ENCODE assay signal across 12 mouse cellular contexts in the genomic region with DNA sequence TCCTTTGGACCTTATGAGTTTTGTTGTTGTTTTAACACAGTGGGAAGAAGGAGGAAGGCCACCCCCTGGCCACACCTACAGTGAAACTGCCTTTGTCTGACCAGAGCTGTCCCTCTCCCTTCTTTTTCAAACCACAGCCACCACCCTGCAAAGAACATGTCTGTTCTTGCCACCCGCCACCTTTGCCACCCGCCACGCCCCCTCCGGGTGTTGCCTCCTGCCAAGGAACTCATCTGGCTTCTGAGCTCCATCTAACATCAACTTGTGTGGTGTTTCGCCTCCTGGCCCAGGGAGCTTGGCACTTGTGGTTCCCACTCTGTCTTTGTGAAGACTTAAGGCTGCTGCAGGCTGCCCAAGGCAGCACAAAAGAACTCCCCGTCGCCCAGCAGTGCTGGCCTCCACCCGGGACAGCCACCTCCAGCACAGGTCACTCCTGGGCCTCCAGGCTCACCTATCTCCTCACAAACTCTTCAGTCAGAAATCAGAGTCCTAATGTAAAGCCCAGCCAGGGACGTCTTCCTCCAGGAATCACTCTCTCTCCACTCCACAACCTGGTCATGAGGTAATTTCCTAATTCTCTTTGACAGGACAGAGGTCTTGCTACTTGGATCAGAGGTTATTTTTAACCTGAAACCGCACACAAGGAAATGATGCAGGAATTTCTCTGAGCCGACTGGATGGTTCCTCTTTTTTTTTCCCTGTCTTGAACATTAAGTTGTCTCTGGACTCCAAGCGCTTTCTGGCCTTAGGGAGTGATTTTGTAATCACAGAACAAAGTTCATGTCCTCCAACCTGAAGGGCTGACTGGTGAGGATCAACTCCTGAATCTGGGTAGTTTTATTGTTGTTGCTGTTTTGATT. TPM values are rescaled to one million over a fixed set of nuclear protein-coding genes. Genes with fewer than 3 reads are reported as not detected.
DNase-seq lines count a peak whose midpoint lies in the region; ATAC-seq and TF ChIP-seq lines count a peak whose summit lies in the region.
"Had no signal": no experiment of that assay in that cellular context is flagged by ENCODE, and none has a peak within 500 bp of the region (broad histone marks: within the 10 kb centered on the region; RNA-seq: fewer than 3 reads in every experiment).

No protein-coding gene starts in this region.

- no peak overlapping the region for H3K4me2 ChIP-seq in kidney, embryonic 14.5 days (replicated peaks; ENCODE audit: low read depth, low read length)
- H3K4me2 ChIP-seq: liver, embryonic 13.5 days had no signal

- no peak for TF ChIP-seq CTCF in gastrocnemius, adult 2 months (IDR thresholded peaks at IDR 0.05)

- H3K4me3 ChIP-seq in kidney, embryonic 14.5 days (ENCODE audit: low read length), result no peak overlapping the region
- no peak overlapping the region for H3K4me3 ChIP-seq in gastrocnemius, adult 2 months
- H3K4me3 ChIP-seq: liver, embryonic 13.5 days had no signal

- H3K9ac ChIP-seq in kidney, embryonic 14.5 days (ENCODE audit: low read depth, low read length), result no peak overlapping the region
- H3K9ac ChIP-seq: liver, embryonic 13.5 days had no signal

- no peak overlapping the region for H3K27ac ChIP-seq in kidney, embryonic 14.5 days (ENCODE audit: low read depth, low read length)
- H3K27ac ChIP-seq in gastrocnemius, adult 2 months, result no peak overlapping the region
- H3K27ac ChIP-seq: liver, embryonic 13.5 days had no signal

- intact Hi-C loops in gastrocnemius, adult 2 months (cut with DNase I), result no loop called here

- DNase-seq in adrenal gland, adult 2 months, result peak; percentile 12
- DNase-seq in adrenal gland, postnatal 4 days (ENCODE audit: low spot score in 2 of 2), result no peak
- DNase-seq in kidney, adult 18-20 months, result peak; percentile 22
- peak; percentile 9 for DNase-seq in MEL-GATA-1-ER (ENCODE audit: extremely low read depth, low read depth)
- DNase-seq in gastrocnemius, adult 2 months, result no peak
- no peak for DNase-seq in left cerebral cortex, adult 8-10 months (ENCODE audit: low spot score in 2 of 2)
- DNase-seq: cerebellum, postnatal 10 days; liver, embryonic 13.5 days had no signal

- no peaks in the 10 kb centered on the region for H3K27me3 ChIP-seq in kidney, embryonic 14.5 days (ENCODE audit: control insufficient read depth, insufficient read depth, low read length)

- H3K9me3 ChIP-seq in kidney, embryonic 14.5 days (ENCODE audit: control insufficient read depth, low read length), result no peaks in the 10 kb centered on the region
- H3K9me3 ChIP-seq: liver, embryonic 13.5 days had no signal

- peaks cover 4% of the 10 kb centered on the region; the same call in 1 of the 2 replicates for H3K4me1 ChIP-seq in kidney, embryonic 14.5 days (ENCODE audit: control insufficient read depth, insufficient read depth, low read length)

- no peak for ATAC-seq in kidney, embryonic 14.5 days (ENCODE audit: low FRiP score, low TSS enrichment)
- peak; percentile 77 for ATAC-seq in megakaryocyte, adult 5-6 weeks (ENCODE audit: poor library complexity, severe bottlenecking)
- ATAC-seq: midbrain, embryonic 16.5 days; Patski had no signal

- 71% methylated on average over 12 of the region's 12 CpGs for WGBS in kidney, embryonic 14.5 days

- H3K36me3 ChIP-seq in kidney, embryonic 14.5 days (ENCODE audit: control insufficient read depth, insufficient read depth, low read length), result no peaks in the 10 kb centered on the region
- H3K36me3 ChIP-seq: liver, embryonic 13.5 days had no signal

RNA-seq across cellular contexts. Expression of a gene that starts 18.5 kb away (rescaled TPM):
- total RNA-seq in adrenal gland, adult 2 months (2021), result 1 to 10 TPM; 2.1 to 7.5 TPM
- 9.5 and 13.9 TPM in 2 replicates for polyA plus RNA-seq in adrenal gland, adult 2 months (2012; rRNA removed)
- total RNA-seq in adrenal gland, postnatal 4 days (2021), result 1 to 10 TPM; 2.8 to 2.9 TPM
- polyA plus RNA-seq in kidney, embryonic 14.5 days (2014; fragmentation: Nextera tagmentation; extraction: Ambion mirVana), result 0.06 and 0.07 TPM in 2 replicates
- total RNA-seq in megakaryocyte, adult 5-6 weeks (2015), result 0.09 and 0.11 TPM in 2 replicates
- total RNA-seq in megakaryocyte, adult 5-6 weeks (2017), result 0.07 and 0.16 TPM in 2 replicates
- under 1 TPM; 0.11 to 0.13 TPM for total RNA-seq in gastrocnemius, adult 2 months (2021)
- total RNA-seq in left cerebral cortex, adult 8-10 months (2022), result 10 to 100 TPM; 31.2 to 37.7 (median 35.3) TPM
- polyA plus RNA-seq: Patski had no signal

Comparison
In these comparisons a context has a peak if more than half of its experiments do, and no peak if none do; other contexts are left out.
1. DNase-seq: peak in adrenal gland, adult 2 months (single experiment), kidney, adult 18-20 months (single experiment) and MEL-GATA-1-ER (single experiment); none in adrenal gland, postnatal 4 days (0 of 2), gastrocnemius, adult 2 months (single experiment) and left cerebral cortex, adult 8-10 months (0 of 2).